Mouse (Mus musculus) hindbrain, embryonic 15.5 days (tissue): ENCODE results near the gene Lfng. TPM values are rescaled to one million over a fixed set of nuclear protein-coding genes. Genes with fewer than 3 reads are reported as not detected.
A peak's percentile ranks its signal among the peaks of the same experiment; 100 is the strongest.

ENCODE experiments used
- ATAC-seq: fragments of 200-750 bp; cut with Nextera tagmentation; 2 replicates; pipeline ENCODE4 v1.8.0; 2017; ENCODE audit warnings: low read depth, moderate number of reproducible peaks, moderate TSS enrichment; ENCODE audit not compliant: low FRiP score
- H3K27ac ChIP-seq: fragments of 300-500 bp; sonication (generic); replicated peaks from 2 replicates; pipeline ENCODE4 v1.5.1; 2015; ENCODE audit warnings: mild to moderate bottlenecking, inconsistent platforms
- H3K27me3 ChIP-seq: fragments of 300-500 bp; sonication (generic); 2 replicates; pipeline ENCODE4 v1.6.1; 2015; ENCODE audit warnings: control low read depth, inconsistent platforms
- H3K36me3 ChIP-seq: fragments of 300-500 bp; sonication (generic); 2 replicates; pipeline ENCODE4 v1.6.1; 2015; ENCODE audit warnings: control low read depth, inconsistent platforms
- H3K4me1 ChIP-seq: fragments of 300-500 bp; sonication (generic); replicated peaks from 2 replicates; pipeline ENCODE4 v1.6.1; 2015; ENCODE audit warnings: control low read depth, inconsistent platforms
- H3K4me2 ChIP-seq: fragments of 300-500 bp; sonication (generic); 2 replicates; pipeline ENCODE4 v1.6.1; 2015; ENCODE audit warnings: moderate library complexity, mild to moderate bottlenecking, inconsistent platforms
- H3K4me3 ChIP-seq: fragments of 300-500 bp; sonication (generic); 2 replicates; pipeline ENCODE4 v1.5.1; 2015; ENCODE audit warnings: mild to moderate bottlenecking, inconsistent platforms
- H3K9ac ChIP-seq: fragments of 300-500 bp; sonication (generic); 2 replicates; pipeline ENCODE4 v1.6.1; 2015; ENCODE audit warnings: inconsistent platforms
- H3K9me3 ChIP-seq: fragments of 300-500 bp; sonication (generic); 2 replicates; pipeline ENCODE4 v1.6.1; 2016; ENCODE audit warnings: control low read depth, inconsistent platforms
- WGBS: fragments of 180-500 bp; shearing (Covaris S2); methylation state at CpG from one replicate; pipeline ENCODE4 v1.1.7; 2015; 5-methylcytosine and 5-hydroxymethylcytosine counted together
- polyA plus RNA-seq: library from polyadenylated mRNA; unstranded; fragments of >200 nt; fragmentation: Nextera tagmentation; extraction: Ambion mirVana; gene quantifications from 2 replicates; pipeline ENCODE4 v1.2.1, GENCODE M21; 2015

The Lfng gene
- polyA plus RNA-seq, 1 experiment from 2014 or later: 28.8 TPM

GRCm38 (mm10) chr5:140596927-140597588 is 10.1 kb upstream of the Lfng start:
- WGBS: 74% methylated on average over 18 of the region's 18 CpGs
- ATAC-seq: 0 out of 2 replicates have a peak, but pooled peaks have one; percentile 7
- no peak overlapping the region for H3K27ac ChIP-seq
- no peak overlapping the region for H3K9ac ChIP-seq
- no peaks in the 10 kb centered on the region for H3K4me1 ChIP-seq
- no peak overlapping the region for H3K4me2 ChIP-seq
- no peak overlapping the region for H3K4me3 ChIP-seq
- H3K36me3 ChIP-seq: no peaks in the 10 kb centered on the region
- no peaks in the 10 kb centered on the region for H3K27me3 ChIP-seq
- H3K9me3 ChIP-seq: no peaks in the 10 kb centered on the region

DNA sequence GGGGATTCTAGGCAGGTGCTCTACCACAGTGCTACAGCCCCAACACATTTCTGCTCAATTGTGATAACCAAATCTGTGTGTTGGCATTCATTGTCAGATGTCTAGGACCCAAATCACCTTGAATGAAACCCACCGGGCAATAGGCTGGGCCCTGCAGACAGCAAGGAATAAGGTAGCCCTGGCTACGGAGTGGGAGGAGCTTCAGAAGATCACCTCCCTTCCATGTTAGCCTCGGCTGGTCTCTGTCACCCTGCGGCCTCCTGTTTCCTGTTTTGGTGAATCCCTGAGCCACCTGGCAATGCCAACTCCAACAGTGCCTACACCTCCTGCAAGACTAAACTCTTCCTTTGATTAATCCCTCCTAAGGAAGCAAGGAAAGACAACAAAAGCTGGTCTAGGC is 9.3 kb upstream of the Lfng start:
- Histone ChIP-seq H3K9ac (no peak overlapping the region), H3K4me2 (no peak overlapping the region), H3K9me3 (no peaks in the 10 kb centered on the region), H3K4me3 (no peak overlapping the region), H3K4me1 (no peaks in the 10 kb centered on the region), H3K27me3 (no peaks in the 10 kb centered on the region), H3K27ac (no peak overlapping the region), H3K36me3 (no peaks in the 10 kb centered on the region)
- 87% methylated on average over 4 of the region's 4 CpGs for WGBS
- no peak for ATAC-seq

- 57% methylated on average over 5 of the region's 5 CpGs for WGBS
- no peaks in the 10 kb centered on the region for H3K4me1 ChIP-seq
- no peak overlapping the region for H3K4me3 ChIP-seq
- no peak for ATAC-seq
- no peak overlapping the region for H3K27ac ChIP-seq
- no peaks in the 10 kb centered on the region for H3K27me3 ChIP-seq
- H3K9me3 ChIP-seq: no peaks in the 10 kb centered on the region
- no peak overlapping the region for H3K9ac ChIP-seq
- H3K36me3 ChIP-seq: no peaks in the 10 kb centered on the region
- H3K4me2 ChIP-seq: no peak overlapping the region
These were observed 7.2 kb upstream of the Lfng start for GRCm38 (mm10) chr5:140599939-140600338.

DNA sequence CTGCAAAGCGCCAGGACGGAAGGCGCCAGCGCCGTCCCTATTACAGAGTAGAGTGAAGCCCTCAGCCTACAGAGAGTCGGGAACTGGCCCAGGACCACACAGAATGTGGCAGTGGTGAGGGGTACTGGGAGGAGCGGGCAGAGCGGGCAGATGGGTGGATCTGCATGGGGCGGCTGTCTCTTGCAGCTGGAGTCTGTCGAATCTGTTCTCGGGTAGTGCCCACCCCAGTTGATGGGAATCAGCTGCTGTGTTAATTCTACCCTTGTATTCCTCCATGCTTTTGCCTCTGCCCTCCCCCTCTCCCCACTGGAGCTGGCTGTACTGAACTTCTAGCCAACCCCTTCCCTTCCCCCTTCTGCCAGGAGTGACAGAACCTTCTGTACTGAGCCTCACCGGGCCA is 5.4 kb upstream of the Lfng start:
- Histone ChIP-seq H3K27ac (no peak overlapping the region), H3K27me3 (peaks cover 6% of the 10 kb centered on the region; the same call in 1 of the 2 replicates), H3K9me3 (no peaks in the 10 kb centered on the region), H3K4me1 (peaks cover 12% of the 10 kb centered on the region), H3K9ac (no peak overlapping the region), H3K36me3 (no peaks in the 10 kb centered on the region), H3K4me2 (no peak overlapping the region), H3K4me3 (no peak overlapping the region)
- WGBS: 45% methylated on average over 12 of the region's 12 CpGs
- no peak for ATAC-seq

DNA sequence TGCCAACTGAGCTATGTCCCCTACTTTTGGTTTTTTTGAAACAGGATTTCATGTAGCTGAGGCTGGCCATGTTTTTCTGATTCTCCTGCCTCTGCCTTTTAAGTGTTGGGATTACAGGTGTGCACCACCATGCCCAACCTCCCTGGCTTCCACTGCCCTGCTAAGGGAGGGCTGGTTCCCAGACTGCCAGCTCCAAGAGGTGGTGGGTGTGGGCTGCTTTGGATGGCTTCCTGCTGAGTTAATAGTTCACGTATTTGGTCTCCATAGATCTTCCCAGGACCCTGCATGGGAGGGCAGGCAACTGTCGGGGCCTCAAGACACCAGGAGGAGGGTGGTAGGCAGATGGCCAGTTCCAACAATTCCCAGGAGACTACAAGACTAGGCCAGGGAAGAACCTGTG is 4.6 kb upstream of the Lfng start:
- ATAC-seq: no peak

DNA sequence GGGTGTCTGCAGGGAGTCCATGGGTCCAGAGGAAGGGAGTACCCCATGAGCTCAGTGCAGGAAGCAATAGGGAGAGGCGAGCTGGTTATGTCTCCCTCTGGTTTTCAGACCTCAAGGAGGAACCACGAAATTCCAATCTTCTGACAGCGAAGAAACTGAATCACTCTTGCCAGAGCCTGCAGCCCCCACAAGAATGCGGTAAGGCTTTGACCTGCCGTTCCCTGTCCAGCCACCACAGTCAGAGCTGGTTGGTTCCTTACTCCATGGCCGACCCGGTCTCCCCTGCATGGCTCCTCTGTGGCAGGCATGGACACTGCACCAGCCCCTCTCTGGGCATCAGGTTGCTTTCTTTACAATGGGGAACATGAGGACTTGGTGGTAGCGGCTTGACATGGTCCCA is 2.7 kb upstream of the Lfng start:
- 83% methylated on average over 8 of the region's 8 CpGs for WGBS
- H3K4me2 ChIP-seq: no peak overlapping the region
- no peak for ATAC-seq
- H3K27ac ChIP-seq: no peak overlapping the region
- H3K4me1 ChIP-seq: peaks cover 30% of the 10 kb centered on the region
- H3K9ac ChIP-seq: no peak overlapping the region
- H3K9me3 ChIP-seq: no peaks in the 10 kb centered on the region
- peaks cover 12% of the 10 kb centered on the region; the same call in 1 of the 2 replicates for H3K27me3 ChIP-seq
- no peaks in the 10 kb centered on the region for H3K36me3 ChIP-seq
- H3K4me3 ChIP-seq: no peak overlapping the region

More for the DNA sequence above, 4.6 kb upstream of the Lfng start:
- Histone ChIP-seq H3K4me2 (no peak overlapping the region), H3K4me3 (no peak overlapping the region), H3K27ac (no peak overlapping the region), H3K9me3 (no peaks in the 10 kb centered on the region), H3K9ac (no peak overlapping the region), H3K27me3 (peaks cover 12% of the 10 kb centered on the region; the same call in 1 of the 2 replicates), H3K36me3 (no peaks in the 10 kb centered on the region), H3K4me1 (peaks cover 20% of the 10 kb centered on the region)
- WGBS: 45% methylated on average over 2 of the region's 2 CpGs

- Histone ChIP-seq H3K4me3 (no peak overlapping the region), H3K4me2 (no peak overlapping the region), H3K4me1 (peaks cover 32% of the 10 kb centered on the region), H3K27me3 (peaks cover 12% of the 10 kb centered on the region; the same call in 1 of the 2 replicates), H3K27ac (no peak overlapping the region), H3K9ac (no peak overlapping the region), H3K36me3 (no peaks in the 10 kb centered on the region), H3K9me3 (no peaks in the 10 kb centered on the region)
- ATAC-seq: no peak
- 40% methylated on average over 3 of the region's 3 CpGs for WGBS
These were observed 1.9 kb upstream of the Lfng start for GRCm38 (mm10) chr5:140605228-140605627.

DNA sequence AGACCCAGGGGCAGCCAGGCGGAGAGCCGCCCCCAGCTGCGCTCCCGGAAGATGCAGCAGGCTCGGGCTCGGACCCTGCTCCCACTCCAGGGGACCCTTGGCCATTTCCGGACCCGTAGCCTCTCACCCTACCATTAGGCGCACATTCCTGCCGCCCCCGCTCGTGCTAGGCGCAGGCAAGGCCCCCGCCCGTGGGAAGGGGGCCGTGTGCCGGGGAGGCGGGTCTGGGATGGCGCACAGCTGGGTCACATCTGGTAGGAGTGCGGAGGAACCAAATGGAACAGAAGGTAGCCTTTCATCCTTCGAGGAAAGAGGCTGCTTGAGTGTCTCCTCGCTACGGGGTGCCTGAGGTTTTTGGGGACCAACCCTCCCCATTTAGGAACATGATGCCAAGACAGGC is 734 bp upstream of the Lfng start:
- H3K27ac ChIP-seq: no peak overlapping the region
- under 1% methylated on average over 23 of the region's 23 CpGs for WGBS

DNA sequence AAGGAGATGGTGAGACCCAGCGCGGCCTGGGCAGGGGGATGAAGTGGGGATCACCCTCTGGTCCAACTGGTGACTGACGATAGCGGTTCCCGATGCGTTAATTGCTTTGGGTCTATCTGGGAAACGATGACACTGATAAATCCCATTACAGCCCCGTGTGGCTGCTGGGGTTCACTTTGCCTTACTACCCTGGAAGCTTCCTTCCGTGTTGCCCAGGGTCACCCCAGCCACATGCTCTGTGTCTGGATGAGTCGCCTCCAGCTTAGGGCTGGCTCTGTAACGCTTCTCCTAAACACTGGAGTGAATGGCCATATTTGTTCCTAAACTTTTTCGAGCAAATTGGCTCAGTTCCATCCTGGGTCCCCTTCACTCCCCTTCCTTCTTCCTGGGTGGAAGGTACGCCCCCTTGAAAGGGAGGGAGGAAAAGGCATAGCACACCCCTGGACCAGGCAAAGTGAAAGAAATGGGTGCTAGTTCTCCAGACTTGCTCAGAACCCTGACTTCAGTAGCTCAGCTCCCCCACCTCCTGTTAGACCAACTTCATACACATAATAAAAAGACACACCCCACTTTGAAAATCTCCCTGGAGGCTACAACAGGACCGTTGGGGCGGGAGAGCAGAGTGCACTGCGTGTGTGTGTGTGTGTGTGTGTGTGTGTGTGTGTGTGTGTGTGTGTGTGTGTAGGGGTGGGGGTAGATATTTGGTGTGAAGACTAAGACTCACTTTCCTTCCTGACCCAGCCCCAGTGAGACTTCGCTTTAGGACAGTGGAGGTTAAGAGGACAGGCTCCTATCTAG is 915 bp downstream of the Lfng start:
- H3K27ac ChIP-seq: peak overlapping the region; percentile 85
- no peaks in the 10 kb centered on the region for H3K36me3 ChIP-seq
- H3K9me3 ChIP-seq: no peaks in the 10 kb centered on the region
- H3K4me3 ChIP-seq: peak overlapping the region; percentile 55
- WGBS: 0% methylated on average over 16 of the region's 17 CpGs
- peaks cover 57% of the 10 kb centered on the region for H3K4me1 ChIP-seq
- peak overlapping the region; percentile 95 for H3K4me2 ChIP-seq
- ATAC-seq: no peak
- peak overlapping the region; percentile 51 for H3K9ac ChIP-seq
- peaks cover 12% of the 10 kb centered on the region; the same call in 1 of the 2 replicates for H3K27me3 ChIP-seq

More for the DNA sequence above, 734 bp upstream of the Lfng start:
- Histone ChIP-seq H3K4me3 (peak overlapping the region; percentile 55), H3K9me3 (no peaks in the 10 kb centered on the region), H3K4me2 (peak overlapping the region; percentile 95), H3K9ac (no peak overlapping the region), H3K4me1 (peaks cover 44% of the 10 kb centered on the region), H3K27me3 (peaks cover 12% of the 10 kb centered on the region; the same call in 1 of the 2 replicates), H3K36me3 (no peaks in the 10 kb centered on the region)
- no peak for ATAC-seq

GRCm38 (mm10) chr5:140608634-140609015 is 1.5 kb downstream of the Lfng start:
- ATAC-seq: peak; percentile 23; the same call in 1 of the 2 replicates
- H3K4me2 ChIP-seq: peak overlapping the region; percentile 95
- H3K9me3 ChIP-seq: no peaks in the 10 kb centered on the region
- no peaks in the 10 kb centered on the region for H3K36me3 ChIP-seq
- H3K27me3 ChIP-seq: peaks cover 12% of the 10 kb centered on the region; the same call in 1 of the 2 replicates
- peak overlapping the region; percentile 85 for H3K27ac ChIP-seq
- H3K4me3 ChIP-seq: peak overlapping the region; percentile 55
- H3K9ac ChIP-seq: peak overlapping the region; percentile 51
- under 1% methylated on average over 16 of the region's 16 CpGs for WGBS
- peaks cover 57% of the 10 kb centered on the region for H3K4me1 ChIP-seq

- Histone ChIP-seq H3K4me2 (peak overlapping the region; percentile 95), H3K27me3 (peaks cover 12% of the 10 kb centered on the region; the same call in 1 of the 2 replicates), H3K9ac (peak overlapping the region; percentile 29; the same call in 1 of the 2 replicates), H3K27ac (peak overlapping the region; percentile 85), H3K4me3 (peak overlapping the region; percentile 55), H3K36me3 (no peaks in the 10 kb centered on the region), H3K4me1 (peaks cover 57% of the 10 kb centered on the region), H3K9me3 (no peaks in the 10 kb centered on the region)
- ATAC-seq: peak; percentile 46; the same call in 1 of the 2 replicates
- WGBS: 9% methylated on average over 12 of the region's 13 CpGs
These were observed 2.6 kb downstream of the Lfng start for GRCm38 (mm10) chr5:140609511-140610272.
